Mouse (Mus musculus) hindbrain, embryonic 15.5 days (tissue): ENCODE data around the gene Fat4. TPM values are rescaled to one million over a fixed set of nuclear protein-coding genes. Genes with fewer than 3 reads are reported as not detected.

Experiments used
- ATAC-seq: fragments of 200-750 bp; cut with Nextera tagmentation; 2 replicates; pipeline ENCODE4 v1.8.0; 2017; ENCODE audit warnings: low read depth, moderate number of reproducible peaks, moderate TSS enrichment; ENCODE audit not compliant: low FRiP score
- H3K27ac ChIP-seq: fragments of 300-500 bp; sonication (generic); replicated peaks from 2 replicates; pipeline ENCODE4 v1.5.1; 2015; ENCODE audit warnings: mild to moderate bottlenecking, inconsistent platforms
- H3K27me3 ChIP-seq: fragments of 300-500 bp; sonication (generic); 2 replicates; pipeline ENCODE4 v1.6.1; 2015; ENCODE audit warnings: control low read depth, inconsistent platforms
- H3K36me3 ChIP-seq: fragments of 300-500 bp; sonication (generic); 2 replicates; pipeline ENCODE4 v1.6.1; 2015; ENCODE audit warnings: control low read depth, inconsistent platforms
- H3K4me1 ChIP-seq: fragments of 300-500 bp; sonication (generic); replicated peaks from 2 replicates; pipeline ENCODE4 v1.6.1; 2015; ENCODE audit warnings: control low read depth, inconsistent platforms
- H3K4me2 ChIP-seq: fragments of 300-500 bp; sonication (generic); 2 replicates; pipeline ENCODE4 v1.6.1; 2015; ENCODE audit warnings: moderate library complexity, mild to moderate bottlenecking, inconsistent platforms
- H3K4me3 ChIP-seq: fragments of 300-500 bp; sonication (generic); 2 replicates; pipeline ENCODE4 v1.5.1; 2015; ENCODE audit warnings: mild to moderate bottlenecking, inconsistent platforms
- H3K9ac ChIP-seq: fragments of 300-500 bp; sonication (generic); 2 replicates; pipeline ENCODE4 v1.6.1; 2015; ENCODE audit warnings: inconsistent platforms
- H3K9me3 ChIP-seq: fragments of 300-500 bp; sonication (generic); 2 replicates; pipeline ENCODE4 v1.6.1; 2016; ENCODE audit warnings: control low read depth, inconsistent platforms
- WGBS: fragments of 180-500 bp; shearing (Covaris S2); methylation state at CpG from one replicate; pipeline ENCODE4 v1.1.7; 2015; 5-methylcytosine and 5-hydroxymethylcytosine counted together
- polyA plus RNA-seq: library from polyadenylated mRNA; unstranded; fragments of >200 nt; fragmentation: Nextera tagmentation; extraction: Ambion mirVana; gene quantifications from 2 replicates; pipeline ENCODE4 v1.2.1, GENCODE M21; 2015

The Fat4 gene
- polyA plus RNA-seq, 1 experiment from 2014 or later, result 9.2 TPM

GRCm38 (mm10) chr3:38883676-38884075, 3.1 kb upstream of the Fat4 start:
- ATAC-seq, result no peak
- Histone ChIP-seq H3K27me3 (no peaks in the 10 kb centered on the region), H3K36me3 (peaks cover 17% of the 10 kb centered on the region), H3K9ac (peak overlapping the region; percentile 86), H3K27ac (peak overlapping the region; percentile 78), H3K9me3 (no peaks in the 10 kb centered on the region), H3K4me3 (peak overlapping the region; percentile 61), H3K4me2 (peak overlapping the region; percentile 88), H3K4me1 (peaks cover 17% of the 10 kb centered on the region)
- 35% methylated on average over 9 of the region's 9 CpGs for WGBS

GRCm38 (mm10) chr3:38884276-38884675, 2.5 kb upstream of the Fat4 start:
- ATAC-seq, result 0 out of 2 replicates have a peak, but pooled peaks have one; percentile 12
- WGBS, result 0% methylated on average over 6 of the region's 6 CpGs
- Histone ChIP-seq H3K4me1 (peaks cover 23% of the 10 kb centered on the region), H3K27me3 (no peaks in the 10 kb centered on the region), H3K4me2 (peak overlapping the region; percentile 88), H3K9me3 (no peaks in the 10 kb centered on the region), H3K27ac (peak overlapping the region; percentile 78), H3K36me3 (peaks cover 13% of the 10 kb centered on the region), H3K9ac (peak overlapping the region; percentile 86), H3K4me3 (peak overlapping the region; percentile 61)

GRCm38 (mm10) chr3:38884919-38885418, 1.8 kb upstream of the Fat4 start:
- Histone ChIP-seq H3K27me3 (no peaks in the 10 kb centered on the region), H3K4me1 (peaks cover 30% of the 10 kb centered on the region), H3K9ac (peak overlapping the region; percentile 86), H3K9me3 (no peaks in the 10 kb centered on the region), H3K4me3 (peak overlapping the region; percentile 61), H3K27ac (peak overlapping the region; percentile 94), H3K36me3 (peaks cover 9% of the 10 kb centered on the region), H3K4me2 (peak overlapping the region; percentile 88)
- peak; percentile 35 for ATAC-seq
- under 1% methylated on average over 24 of the region's 24 CpGs for WGBS

GRCm38 (mm10) chr3:38885481-38886001, 1.2 kb upstream of the Fat4 start:
- peaks cover 35% of the 10 kb centered on the region for H3K4me1 ChIP-seq
- peaks cover 9% of the 10 kb centered on the region for H3K36me3 ChIP-seq
- H3K4me2 ChIP-seq, result peak overlapping the region; percentile 88
- under 1% methylated on average over 49 of the region's 56 CpGs for WGBS
- peak overlapping the region; percentile 94 for H3K27ac ChIP-seq
- H3K9me3 ChIP-seq, result no peaks in the 10 kb centered on the region
- H3K4me3 ChIP-seq, result peak overlapping the region; percentile 61
- peak; percentile 87 for ATAC-seq
- peak overlapping the region; percentile 86 for H3K9ac ChIP-seq
- H3K27me3 ChIP-seq, result no peaks in the 10 kb centered on the region

GRCm38 (mm10) chr3:38886061-38886821, 499 bp upstream of the Fat4 start:
- under 1% methylated on average over 60 of the region's 60 CpGs for WGBS
- peak; percentile 21 for ATAC-seq
- Histone ChIP-seq H3K27me3 (no peaks in the 10 kb centered on the region), H3K27ac (peak overlapping the region; percentile 94), H3K4me3 (peak overlapping the region; percentile 61), H3K36me3 (peaks cover 5% of the 10 kb centered on the region; the same call in 1 of the 2 replicates), H3K9me3 (no peaks in the 10 kb centered on the region), H3K4me2 (peak overlapping the region; percentile 88), H3K9ac (peak overlapping the region; percentile 86), H3K4me1 (peaks cover 37% of the 10 kb centered on the region)

GRCm38 (mm10) chr3:38887381-38887991, 746 bp downstream of the Fat4 start:
- H3K4me1 ChIP-seq, result peaks cover 43% of the 10 kb centered on the region
- H3K9ac ChIP-seq, result peak overlapping the region; percentile 86
- peak; percentile 23 for ATAC-seq
- H3K9me3 ChIP-seq, result no peaks in the 10 kb centered on the region
- H3K4me2 ChIP-seq, result peak overlapping the region; percentile 88
- under 1% methylated on average over 47 of the region's 47 CpGs for WGBS
- no peaks in the 10 kb centered on the region for H3K27me3 ChIP-seq
- H3K4me3 ChIP-seq, result peak overlapping the region; percentile 61
- peaks cover 7% of the 10 kb centered on the region for H3K36me3 ChIP-seq
- peak overlapping the region; percentile 94 for H3K27ac ChIP-seq

GRCm38 (mm10) chr3:38888111-38888510, 1.4 kb downstream of the Fat4 start:
- no peaks in the 10 kb centered on the region for H3K27me3 ChIP-seq
- peak overlapping the region; percentile 94 for H3K27ac ChIP-seq
- H3K4me1 ChIP-seq, result peaks cover 45% of the 10 kb centered on the region
- peak overlapping the region; percentile 86 for H3K9ac ChIP-seq
- peak overlapping the region; percentile 61 for H3K4me3 ChIP-seq
- no peaks in the 10 kb centered on the region for H3K9me3 ChIP-seq
- peak; percentile 12; the same call in 1 of the 2 replicates for ATAC-seq
- H3K4me2 ChIP-seq, result peak overlapping the region; percentile 88
- WGBS, result 11% methylated on average over 24 of the region's 24 CpGs
- peaks cover 7% of the 10 kb centered on the region for H3K36me3 ChIP-seq

- H3K4me3 ChIP-seq, result peak overlapping the region; percentile 61
- no peaks in the 10 kb centered on the region for H3K27me3 ChIP-seq
- H3K9ac ChIP-seq, result peak overlapping the region; percentile 37
- peak; percentile 10; the same call in 1 of the 2 replicates for ATAC-seq
- H3K27ac ChIP-seq, result peak overlapping the region; percentile 69
- no peaks in the 10 kb centered on the region for H3K9me3 ChIP-seq
- H3K36me3 ChIP-seq, result peaks cover 7% of the 10 kb centered on the region
- H3K4me2 ChIP-seq, result peak overlapping the region; percentile 88
- peaks cover 58% of the 10 kb centered on the region for H3K4me1 ChIP-seq
- WGBS, result 10% methylated on average over 6 of the region's 6 CpGs
Observed at GRCm38 (mm10) chr3:38892791-38893224, 6.1 kb downstream of the Fat4 start.

GRCm38 (mm10) chr3:38900839-38901238, 14.1 kb downstream of the Fat4 start:
- H3K4me1 ChIP-seq, result peaks cover 13% of the 10 kb centered on the region
- H3K9me3 ChIP-seq, result no peaks in the 10 kb centered on the region
- WGBS, result 24% methylated on average over 1 of the region's 1 CpGs
- H3K4me2 ChIP-seq, result no peak overlapping the region
- no peak overlapping the region for H3K27ac ChIP-seq
- H3K9ac ChIP-seq, result no peak overlapping the region
- no peaks in the 10 kb centered on the region for H3K36me3 ChIP-seq
- H3K4me3 ChIP-seq, result no peak overlapping the region
- H3K27me3 ChIP-seq, result no peaks in the 10 kb centered on the region
- ATAC-seq, result no peak

- Histone ChIP-seq H3K9ac (no peak overlapping the region), H3K4me3 (no peak overlapping the region), H3K27ac (no peak overlapping the region), H3K9me3 (no peaks in the 10 kb centered on the region), H3K4me2 (no peak overlapping the region), H3K4me1 (peaks cover 23% of the 10 kb centered on the region), H3K27me3 (no peaks in the 10 kb centered on the region), H3K36me3 (no peaks in the 10 kb centered on the region)
- WGBS, result 57% methylated on average over 3 of the region's 3 CpGs
- no peak for ATAC-seq
Observed at GRCm38 (mm10) chr3:38906832-38907231, 20.1 kb downstream of the Fat4 start.

GRCm38 (mm10) chr3:38907676-38908425, 21.1 kb downstream of the Fat4 start:
- peak; percentile 69 for ATAC-seq
- H3K36me3 ChIP-seq, result no peaks in the 10 kb centered on the region
- peak overlapping the region; percentile 38; the same call in 1 of the 2 replicates for H3K27ac ChIP-seq
- peak overlapping the region; percentile 27 for H3K4me3 ChIP-seq
- H3K27me3 ChIP-seq, result no peaks in the 10 kb centered on the region
- no peaks in the 10 kb centered on the region for H3K9me3 ChIP-seq
- peak overlapping the region; percentile 17; the same call in 1 of the 2 replicates for H3K9ac ChIP-seq
- H3K4me1 ChIP-seq, result peaks cover 26% of the 10 kb centered on the region
- peak overlapping the region; percentile 55 for H3K4me2 ChIP-seq
- WGBS, result 7% methylated on average over 14 of the region's 14 CpGs
